Mouse (Mus musculus): ENCODE data around the gene Dntt.

DNA sequence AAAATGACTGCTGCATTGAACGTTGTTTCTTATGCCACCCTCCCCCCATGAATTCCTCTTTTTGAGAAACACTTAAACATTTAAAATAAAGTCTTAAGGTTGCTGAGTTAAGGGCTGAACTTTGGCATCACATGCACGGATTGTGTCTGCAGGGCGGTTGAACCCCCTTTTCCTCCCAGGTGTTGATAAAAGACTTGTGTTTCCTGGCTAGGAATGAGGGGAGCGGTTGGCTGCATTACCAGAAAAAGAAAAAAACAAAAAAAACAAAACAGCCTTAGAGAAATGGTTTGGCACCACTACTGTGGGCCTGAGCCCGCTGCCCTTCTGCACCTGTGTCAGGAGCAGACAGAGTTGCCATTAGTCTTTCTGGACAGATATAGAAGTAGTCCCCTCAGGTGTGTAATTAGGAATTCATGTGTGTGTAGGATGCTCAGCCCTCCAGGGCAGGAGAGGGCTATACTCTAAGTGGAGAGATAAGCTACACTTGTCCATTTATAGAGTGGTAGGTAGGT lies 9.9 kb upstream of the Dntt start:
- no peak for TF ChIP-seq CTCF (IDR thresholded peaks at IDR 0.05; ENCODE audit: insufficient read depth, low read depth, low read length)
- TF ChIP-seq POLR2A (IDR thresholded peaks at IDR 0.05; ENCODE audit: insufficient read depth, low read depth, low read length), result no peak

Data from olfactory bulb, adult 2 months (tissue).